Mouse (Mus musculus) 3134 (cell line): ENCODE data around the gene Bdkrb1.

Experiments used
- DNase-seq: peaks from one replicate; pipeline ENCODE4 v3.0.0-alpha.2; 2011; ENCODE audit warnings: low spot score; ENCODE audit not compliant: insufficient read length; ENCODE audit errors: extremely low read depth

The Bdkrb1 gene

DNA sequence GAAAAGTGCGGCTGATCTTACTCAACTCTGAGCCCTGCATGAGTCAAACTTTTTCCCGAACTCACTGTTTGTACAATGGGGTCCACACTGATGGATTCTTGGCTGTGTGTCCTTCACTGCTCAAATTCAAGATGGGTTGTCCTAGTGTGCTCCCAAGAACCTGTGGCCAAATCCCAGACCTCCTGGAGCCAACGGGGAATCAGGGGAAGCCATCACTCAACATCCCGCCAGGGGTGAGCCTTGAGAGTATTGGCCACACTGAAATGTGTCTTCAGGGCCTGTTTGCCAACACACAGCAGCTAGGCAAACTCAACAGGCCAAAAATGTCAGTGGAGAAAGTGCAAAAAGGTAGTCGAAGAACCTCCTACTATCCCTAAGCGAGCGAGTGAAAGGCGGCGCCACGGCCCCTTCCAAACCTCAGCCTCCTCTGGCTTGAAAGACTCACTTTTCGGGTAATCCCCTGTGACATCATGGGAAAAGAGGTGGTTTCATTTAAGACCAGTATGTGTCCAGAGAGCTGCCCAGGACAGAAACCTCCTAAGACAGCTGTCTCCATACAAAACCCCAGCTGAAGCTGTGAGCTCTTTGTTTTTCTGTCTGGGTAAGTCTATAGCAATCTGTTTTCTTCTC, at the start of gene Bdkrb1:
Gene Bdkrb1, plus strand, starts transcription at position 505 of the 630 bp plus-strand sequence.
- DNase-seq = no peak

GRCm38 (mm10) chr12:105554151-105554772, 48.6 kb upstream of the Bdkrb1 start:
- no peak for DNase-seq

- no peak for DNase-seq
Observed at GRCm38 (mm10) chr12:105555172-105555571, 47.7 kb upstream of the Bdkrb1 start.

- peak; percentile 64 for DNase-seq
Observed at GRCm38 (mm10) chr12:105557250-105557925, 45.5 kb upstream of the Bdkrb1 start.

- DNase-seq = no peak
Observed at GRCm38 (mm10) chr12:105561007-105561534, 41.8 kb upstream of the Bdkrb1 start.

DNA sequence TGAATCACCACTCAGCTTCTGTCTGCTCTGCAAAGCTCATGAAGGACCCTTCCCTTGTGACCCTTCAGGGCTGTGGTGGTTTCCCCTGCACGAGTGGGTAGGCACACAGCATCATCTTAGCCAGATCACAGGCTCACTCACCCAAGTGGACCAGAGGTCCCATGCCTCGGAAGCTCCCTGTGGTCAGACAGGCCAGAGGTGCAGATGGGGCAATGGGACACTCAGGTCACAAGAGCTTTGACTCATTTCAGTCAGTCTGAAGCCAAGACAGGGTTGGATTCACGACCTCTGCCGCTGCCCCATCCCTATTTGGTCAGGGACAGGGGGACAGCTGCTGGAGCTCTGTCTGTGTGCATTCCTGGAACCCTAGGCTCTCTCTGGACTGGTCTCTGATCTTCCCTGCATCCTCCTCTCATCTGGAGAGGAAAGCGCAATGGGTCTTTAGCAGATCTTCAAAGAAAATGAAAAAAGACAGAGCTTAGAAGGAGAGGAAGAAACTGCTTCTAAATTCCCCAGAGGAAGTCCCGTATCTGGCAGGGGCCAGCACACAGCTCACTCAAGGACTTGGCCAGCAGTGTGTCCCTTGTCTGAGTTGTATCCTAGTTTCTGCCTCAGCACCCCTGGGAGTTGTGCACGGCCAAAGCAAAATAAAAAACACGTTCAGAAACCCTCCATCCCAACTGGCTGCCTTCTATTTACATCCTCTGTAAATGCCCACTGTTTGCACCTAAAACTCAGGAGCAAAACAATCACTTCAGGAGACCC, 40.6 kb upstream of the Bdkrb1 start:
- DNase-seq = peak; percentile 50

GRCm38 (mm10) chr12:105562936-105563680, 39.8 kb upstream of the Bdkrb1 start, which contains the start of gene Bdkrb2:
TSS of gene Bdkrb2 (plus strand) at chr12:105563226.
- DNase-seq = peak; percentile 78

GRCm38 (mm10) chr12:105563726-105564275, 39.1 kb upstream of the Bdkrb1 start:
- DNase-seq = peak; percentile 68

DNA sequence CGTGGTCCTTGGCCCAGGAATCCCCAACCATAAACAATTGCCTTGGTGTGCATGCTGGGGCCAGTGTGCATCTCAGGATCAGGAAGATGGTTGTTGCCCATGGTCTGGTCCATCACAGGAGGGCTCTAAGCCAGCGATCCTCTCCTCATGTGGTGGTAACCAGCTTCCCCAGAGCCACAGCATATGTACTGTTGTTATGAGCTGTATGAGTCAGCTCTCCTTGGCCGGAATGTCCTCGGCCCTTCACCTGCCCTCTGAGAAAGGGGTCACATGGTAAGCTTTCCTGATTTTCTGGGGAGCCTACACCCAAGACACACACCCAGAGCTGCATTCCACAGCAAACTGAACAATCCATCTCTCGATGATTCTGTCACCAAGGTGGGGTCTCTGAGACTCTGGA, 37.7 kb upstream of the Bdkrb1 start:
- DNase-seq = no peak

GRCm38 (mm10) chr12:105571867-105572266, 31.0 kb upstream of the Bdkrb1 start:
- DNase-seq = no peak

GRCm38 (mm10) chr12:105572622-105573021, 30.3 kb upstream of the Bdkrb1 start:
- DNase-seq = no peak

- no peak for DNase-seq
Observed at GRCm38 (mm10) chr12:105574356-105574755, 28.5 kb upstream of the Bdkrb1 start.

DNA sequence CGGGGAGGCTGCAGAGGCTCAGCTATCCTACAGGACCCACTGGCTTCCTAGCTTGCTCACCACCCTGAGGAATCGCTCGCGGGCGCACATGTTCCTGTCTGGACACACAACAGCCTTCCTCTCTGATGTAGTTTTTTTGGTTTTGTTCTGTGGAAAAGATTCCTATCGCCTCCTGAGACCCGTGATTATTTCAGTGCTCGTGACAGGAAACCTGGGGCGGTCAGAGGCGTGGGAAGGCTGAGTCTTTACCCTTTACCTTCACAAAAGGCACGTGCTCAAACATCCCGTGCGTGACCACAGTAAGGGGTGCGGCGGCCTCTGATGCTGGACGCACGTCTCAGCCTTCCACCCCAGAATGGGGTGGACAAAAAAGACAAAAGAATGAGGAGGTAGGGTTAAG, 22.4 kb upstream of the Bdkrb1 start:
- no peak for DNase-seq

DNA sequence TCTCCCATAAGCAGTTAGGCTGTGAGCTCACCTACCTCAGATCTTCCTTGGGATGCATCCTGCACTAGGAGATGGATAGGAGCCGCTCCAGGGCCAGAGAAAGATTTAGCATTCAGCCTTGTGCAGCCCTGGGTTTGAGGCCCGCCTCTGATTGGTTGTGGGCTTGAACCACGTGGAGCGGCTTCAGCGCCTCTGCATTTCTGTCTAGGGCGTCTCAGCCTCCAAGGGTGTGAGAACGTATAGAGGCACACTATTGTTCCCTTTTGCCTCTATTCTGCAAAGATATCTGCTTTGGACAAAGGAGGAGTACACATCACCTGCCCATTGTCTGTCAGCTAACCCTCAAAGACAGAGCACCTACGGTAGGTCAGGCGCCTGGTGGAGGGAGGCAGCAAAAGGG, 20.4 kb upstream of the Bdkrb1 start:
- no peak for DNase-seq

DNA sequence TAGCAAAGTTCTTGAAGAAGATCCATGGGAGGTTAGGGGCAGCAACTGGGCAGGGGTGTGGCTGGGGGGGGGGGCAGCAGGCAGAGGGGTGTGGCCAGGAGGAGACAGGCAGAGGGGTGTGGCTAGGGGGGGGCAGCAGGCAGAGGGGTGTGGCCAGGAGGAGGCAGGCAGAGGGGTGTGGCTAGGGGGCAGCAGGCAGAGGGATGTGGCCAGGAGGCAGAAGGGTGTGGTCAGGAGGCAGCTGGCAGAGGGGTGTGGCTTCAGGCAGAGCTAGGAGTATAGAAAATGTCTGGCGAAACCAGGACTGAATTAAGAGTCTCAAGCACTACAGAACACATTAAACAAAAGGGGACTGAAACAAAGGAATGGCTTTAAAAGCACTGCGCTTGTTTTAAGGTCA, 19.4 kb upstream of the Bdkrb1 start:
- DNase-seq = peak; percentile 66

DNA sequence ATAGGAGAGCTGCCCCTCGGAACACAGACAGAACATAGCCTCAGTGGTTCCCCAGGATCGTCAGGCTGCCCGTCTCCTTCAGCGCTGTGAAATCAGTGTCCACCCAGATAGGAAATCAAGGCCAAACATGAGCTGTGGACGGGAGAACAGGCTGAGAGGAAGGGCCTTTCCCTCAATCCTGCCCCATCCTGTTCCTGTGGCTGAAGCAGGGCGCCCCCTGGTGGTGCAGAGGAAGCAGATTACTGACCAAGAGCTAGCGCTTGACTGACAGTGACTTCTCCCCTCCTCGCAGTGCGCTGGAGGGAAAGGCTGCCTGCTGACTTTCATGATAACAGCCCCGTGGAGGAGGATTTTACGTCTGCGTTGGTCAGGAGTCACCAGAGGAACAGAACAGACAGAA, 18.0 kb upstream of the Bdkrb1 start:
- DNase-seq = peak; percentile 31

GRCm38 (mm10) chr12:105587526-105587925, 15.4 kb upstream of the Bdkrb1 start:
- DNase-seq = no peak

DNA sequence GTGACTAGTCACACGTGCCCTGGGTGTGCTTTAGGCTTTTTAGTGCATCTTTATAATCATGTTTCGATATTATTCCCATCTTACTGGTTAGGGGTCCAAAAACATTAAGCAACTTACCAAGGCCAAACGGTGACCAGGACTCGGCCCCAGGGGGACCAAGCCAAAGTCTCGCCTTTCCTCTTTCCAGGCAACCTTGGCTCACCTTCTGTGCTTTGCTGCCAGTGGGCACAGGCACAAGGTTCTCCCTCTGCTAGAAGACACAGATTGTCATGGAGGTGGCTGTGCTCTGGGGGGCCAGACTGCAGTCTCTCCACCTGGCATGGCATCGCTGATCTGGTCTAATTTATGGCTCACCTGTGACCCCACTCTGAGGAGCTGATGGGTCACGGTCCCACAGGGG, 12.1 kb upstream of the Bdkrb1 start:
- DNase-seq = no peak

DNA sequence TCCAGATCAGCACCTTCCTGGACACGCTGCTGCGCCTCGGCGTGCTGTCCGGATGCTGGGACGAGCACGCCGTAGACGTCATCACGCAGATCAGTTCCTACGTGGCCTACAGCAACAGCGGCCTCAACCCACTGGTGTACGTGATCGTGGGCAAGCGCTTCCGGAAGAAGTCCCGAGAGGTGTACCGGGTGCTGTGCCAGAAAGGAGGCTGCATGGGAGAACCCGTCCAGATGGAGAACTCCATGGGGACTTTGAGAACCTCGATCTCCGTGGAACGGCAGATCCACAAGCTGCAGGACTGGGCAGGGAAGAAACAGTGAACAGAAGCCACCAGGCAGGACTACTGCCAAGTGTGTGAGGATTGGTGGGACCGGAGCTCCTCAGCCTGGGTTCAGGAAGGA, 10.5 kb upstream of the Bdkrb1 start:
- no peak for DNase-seq

DNA sequence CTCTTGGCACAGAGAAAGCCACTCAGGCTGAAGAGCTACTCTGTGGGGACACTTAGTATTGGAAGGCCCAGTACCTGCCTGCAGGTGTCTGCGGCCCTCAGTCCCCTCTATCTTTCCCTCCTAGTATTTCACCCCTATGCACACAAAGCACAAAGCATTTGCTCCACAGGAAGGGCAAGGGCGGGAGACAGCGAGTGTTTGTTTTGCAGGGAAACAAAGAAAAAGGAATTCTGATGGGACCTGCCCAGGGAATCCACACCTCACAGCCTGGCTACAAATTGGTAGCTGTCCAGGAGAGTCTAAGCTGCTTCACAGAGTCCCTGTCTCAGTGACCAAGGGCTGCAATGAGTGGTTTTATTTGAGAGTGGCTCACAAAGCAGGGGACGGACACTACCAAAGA, 9.4 kb upstream of the Bdkrb1 start:
- DNase-seq = no peak
